Mouse (Mus musculus) layer of hippocampus, adult 8-10 months (tissue): ENCODE results near the gene AC124502.3. TPM values are rescaled to one million over a fixed set of nuclear protein-coding genes. Genes with fewer than 3 reads are reported as not detected.
"Not testable (repeated sequence)": the region's sequence is repeated elsewhere in the genome, so short reads cannot be mapped to it uniquely, and the experiment has no call there.

ENCODE experiments used
- DNase-seq, 2 experiments: peaks; one replicate each; pipeline ENCODE4 v3.0.0; 2022; ENCODE audit warnings: low spot score in 2 of 2
- total RNA-seq, 4 experiments: library from RNA; stranded (reverse); gene quantifications; 2 replicates each; pipeline ENCODE4 v1.2.4; 2022

The AC124502.3 gene
- total RNA-seq, 4 experiments from 2014 or later: 4.4 to 10.0 (median 6.3) TPM

DNA sequence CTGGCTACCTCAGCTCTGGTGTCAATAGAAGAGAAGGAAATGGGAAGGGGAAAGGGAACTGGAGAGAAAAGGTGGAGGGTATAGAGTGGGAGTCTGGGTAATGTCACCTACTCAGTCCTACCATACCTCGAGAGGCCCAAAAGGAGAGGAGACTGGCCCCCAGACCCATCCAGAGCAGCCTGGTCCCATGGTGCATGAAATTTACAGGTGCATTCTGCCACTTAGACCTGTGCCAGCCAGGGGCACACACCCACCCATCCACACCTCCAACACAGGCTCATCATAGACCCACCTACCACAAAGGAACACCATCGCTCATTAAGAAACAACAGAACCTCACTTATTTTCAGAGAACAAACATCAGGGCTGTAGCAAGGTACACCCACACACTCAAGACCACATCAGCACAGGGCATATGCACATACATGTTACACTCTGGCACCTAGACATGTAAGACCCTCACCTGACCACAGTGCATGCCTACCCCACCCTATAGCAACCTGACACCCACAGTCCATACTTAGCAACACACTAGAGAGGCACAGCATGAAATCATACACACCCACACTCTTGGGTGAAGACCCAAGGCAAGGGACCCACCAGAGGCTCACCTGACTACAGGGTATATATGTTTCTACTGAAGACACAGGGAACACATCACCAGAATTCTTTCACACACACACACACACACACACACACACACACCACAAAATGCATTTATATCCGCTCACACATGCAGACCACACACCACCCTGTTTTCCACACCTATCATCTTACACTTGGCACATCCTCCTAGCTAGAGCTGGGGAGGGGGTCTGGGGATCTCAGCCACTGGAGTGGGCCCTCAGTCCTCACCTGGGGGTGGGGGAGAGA lies 45.5 kb downstream of the AC124502.3 start:
- no peak for DNase-seq

DNA sequence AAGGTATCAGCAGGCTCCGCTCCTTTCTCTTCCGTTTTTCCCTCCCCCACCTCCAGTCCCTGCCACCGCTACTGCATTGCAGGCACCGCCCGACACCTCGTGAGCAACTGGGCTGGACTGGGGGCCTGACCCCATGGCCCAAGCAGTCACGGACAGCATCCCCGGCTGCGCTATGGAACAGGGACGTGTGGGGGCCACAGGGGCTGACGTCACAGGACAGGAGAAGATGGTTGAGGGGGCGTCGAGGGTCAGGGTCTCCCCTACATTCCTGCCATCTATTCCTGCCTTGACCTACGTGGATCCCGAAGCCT lies 46.1 kb downstream of the AC124502.3 start:
- DNase-seq: no peak

GRCm38 (mm10) chr19:5085145-5085863 lies 46.6 kb downstream of the AC124502.3 start, which contains the start of gene Tmem151a:
Gene Tmem151a, minus strand, starts transcription at chr19:5085531.
- no peak for DNase-seq

DNA sequence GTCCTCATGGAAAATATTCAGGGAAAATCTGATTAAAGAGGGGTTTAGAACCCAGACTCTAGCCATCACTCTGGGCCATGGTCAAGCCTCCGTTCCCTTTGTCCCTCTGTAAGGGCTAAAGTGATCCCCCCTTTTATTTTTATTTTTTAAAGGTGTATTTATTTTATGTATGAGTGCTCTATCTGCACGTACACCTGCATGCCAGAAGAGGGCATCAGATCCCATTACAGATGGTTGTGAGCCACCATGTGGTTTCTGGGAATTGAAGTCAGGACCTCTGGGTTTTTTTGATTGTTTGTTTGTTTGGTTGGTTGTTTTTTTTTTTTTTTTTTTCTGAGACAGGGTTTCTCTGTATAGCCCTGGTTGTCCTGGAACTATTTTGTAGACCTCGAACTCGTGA lies 47.8 kb downstream of the AC124502.3 start:
- DNase-seq: not testable (repeated sequence)

- DNase-seq: peak; percentile 96 to 99
These were observed 49.4 kb downstream of the AC124502.3 start, which contains the start of gene Yif1a for GRCm38 (mm10) chr19:5087884-5088728. Gene Yif1a, plus strand, starts transcription at chr19:5088538.

- DNase-seq: no peak
These were observed 50.6 kb downstream of the AC124502.3 start for GRCm38 (mm10) chr19:5089324-5089723.

DNA sequence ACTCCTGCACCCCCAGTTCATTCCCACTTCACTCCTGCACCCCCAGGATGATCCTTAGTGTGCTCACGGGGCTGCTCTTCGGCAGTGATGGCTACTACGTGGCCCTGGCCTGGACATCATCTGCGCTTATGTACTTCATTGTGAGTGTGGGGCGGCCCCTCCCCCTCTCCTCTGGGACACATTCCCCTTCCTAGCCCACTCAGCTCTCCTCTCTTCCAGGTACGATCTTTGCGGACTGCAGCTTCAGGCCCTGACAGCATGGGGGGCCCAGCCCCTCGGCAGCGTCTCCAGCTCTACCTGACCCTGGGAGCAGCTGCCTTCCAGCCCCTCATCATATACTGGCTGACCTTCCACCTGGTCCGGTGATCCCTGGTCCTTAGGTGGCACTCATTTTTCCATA lies 53.4 kb downstream of the AC124502.3 start:
- no peak for DNase-seq

GRCm38 (mm10) chr19:5093481-5094242 lies 55.0 kb downstream of the AC124502.3 start:
- no peak for DNase-seq

GRCm38 (mm10) chr19:5094243-5094632 lies 55.5 kb downstream of the AC124502.3 start:
- DNase-seq: peak; percentile 95 to 98

DNA sequence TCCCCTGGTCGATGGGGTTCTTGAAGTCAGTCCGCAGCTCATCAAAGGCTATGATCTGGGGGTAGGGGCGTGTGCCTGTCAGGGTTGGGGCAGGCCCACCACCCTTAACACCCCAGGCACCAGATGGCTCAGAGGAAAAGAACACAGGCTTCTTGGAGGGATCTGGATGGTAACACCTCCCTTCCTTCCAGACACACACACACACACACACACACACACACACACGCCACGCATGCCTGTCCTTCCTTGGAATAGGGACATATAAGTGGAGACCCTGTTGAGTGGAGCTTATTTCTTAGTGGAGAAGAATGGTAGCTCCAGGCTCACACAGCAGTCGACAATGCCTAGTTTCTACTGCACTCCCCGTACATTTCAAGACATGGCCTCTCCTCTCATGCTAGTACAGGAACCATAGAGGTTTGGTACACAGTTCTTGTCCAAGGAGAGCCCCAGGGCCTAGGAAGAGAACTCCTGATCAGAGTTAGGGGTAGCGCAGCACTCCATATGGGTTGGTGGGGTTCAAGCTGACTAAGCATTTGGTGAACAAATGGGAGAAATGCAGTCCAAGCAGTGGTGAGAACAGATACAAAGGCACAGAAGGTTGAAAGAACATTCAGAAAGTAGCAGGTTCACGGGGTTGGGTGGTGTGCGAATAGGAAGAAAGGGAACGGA lies 56.2 kb downstream of the AC124502.3 start:
- no peak for DNase-seq

GRCm38 (mm10) chr19:5095887-5096474 lies 57.3 kb downstream of the AC124502.3 start:
- peak in 1 of 2 experiments; percentile 73 for DNase-seq

DNA sequence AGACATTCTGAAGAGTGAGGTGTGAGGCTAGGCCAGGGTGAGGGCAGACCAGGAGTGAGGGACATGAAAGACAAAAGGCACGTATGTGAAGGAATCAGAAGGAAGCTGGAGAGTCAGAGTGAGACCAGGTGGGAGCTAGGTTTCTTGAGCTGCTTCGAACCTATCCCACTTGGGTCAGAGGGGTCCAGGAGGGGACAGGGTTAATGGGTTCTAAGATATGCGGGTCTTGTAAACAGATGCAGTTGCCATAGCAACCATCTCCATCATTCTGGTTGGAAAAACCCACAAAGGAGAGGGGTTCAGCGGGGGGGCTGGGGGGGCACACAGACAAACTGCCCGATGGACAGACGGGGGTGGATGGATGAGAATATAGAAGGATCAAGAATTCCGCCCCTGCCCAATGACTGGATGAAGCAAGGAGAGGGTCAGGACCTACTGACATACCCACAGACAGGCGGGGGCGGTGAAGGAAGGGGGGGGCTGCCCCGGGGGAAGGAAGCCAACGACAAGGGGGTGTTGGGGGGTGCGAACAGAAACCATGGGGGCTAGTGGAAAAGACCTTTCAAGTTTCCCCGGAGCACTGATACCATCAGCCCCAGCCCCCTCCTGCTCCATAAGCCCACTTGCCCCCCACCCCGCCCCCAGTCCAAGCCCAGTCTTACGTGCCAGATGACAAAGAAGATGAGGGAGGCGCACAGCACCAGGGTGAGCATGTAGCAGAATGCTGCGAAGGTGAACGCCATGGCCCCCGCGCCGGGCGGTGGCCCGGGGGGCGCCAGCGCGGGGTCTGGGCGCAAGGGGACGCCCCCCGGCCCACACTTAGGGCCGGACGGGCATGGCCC lies 59.1 kb downstream of the AC124502.3 start:
- DNase-seq: no peak

DNA sequence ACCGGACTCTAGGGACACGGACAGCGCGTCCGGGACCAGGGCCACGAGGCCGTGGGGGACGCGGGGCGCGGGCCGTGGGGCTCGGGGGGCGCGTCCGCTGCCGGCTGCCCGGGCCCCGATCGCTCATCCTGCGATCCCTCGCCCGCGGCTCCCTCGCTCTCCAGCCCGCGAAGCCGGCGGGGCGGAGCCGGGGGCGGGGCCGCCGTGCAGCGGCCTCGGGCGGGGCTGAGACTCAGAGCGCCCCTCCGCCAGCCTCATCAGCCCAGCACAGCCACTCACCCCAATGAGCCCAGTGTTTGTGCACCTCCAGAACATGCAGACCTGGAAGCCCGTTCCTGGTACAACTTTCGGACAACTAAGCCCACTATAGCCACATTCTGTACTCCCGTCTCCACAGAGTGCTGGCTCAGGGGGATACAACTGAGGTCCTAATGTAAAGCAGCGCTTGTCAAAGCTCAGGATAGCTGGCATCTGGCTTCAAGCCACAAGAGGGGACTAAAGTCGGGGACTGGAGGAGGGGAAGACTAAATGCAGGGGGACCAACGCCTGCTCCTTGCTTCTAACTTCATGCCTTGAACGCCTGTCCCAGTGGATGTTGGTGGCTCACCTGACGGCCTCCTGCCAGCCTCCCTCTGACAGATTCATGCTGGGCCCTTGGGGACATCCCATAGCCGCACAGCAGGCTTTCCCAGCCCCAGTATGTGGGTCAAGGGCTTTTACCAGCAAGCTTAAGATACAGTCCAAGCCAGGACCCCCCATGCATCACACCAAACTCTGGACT lies 59.9 kb downstream of the AC124502.3 start, which contains the start of gene Cnih2:
TSS of gene Cnih2 (minus strand) at position 159 of the 781 bp plus-strand sequence.
- peak in 1 of 2 experiments; percentile 75 for DNase-seq

Other genes with a start within 250 kb of the AC124502.3 start
- gene Rbm4, start 245.0 kb upstream of the AC124502.3 start, total RNA-seq: 10 to 100 TPM; 79.4 to 87.1 (median 84.8) TPM
- 10 to 100 TPM; 22.5 to 29.2 (median 26.0) TPM for gene Gm21992, start 227.3 kb upstream of the AC124502.3 start, total RNA-seq
- gene Rbm14, start 227.3 kb upstream of the AC124502.3 start, total RNA-seq: 10 to 100 TPM; 45.5 to 60.9 (median 54.8) TPM
- gene Ccs, start 199.6 kb upstream of the AC124502.3 start, total RNA-seq: 10 to 100 TPM; 30.9 to 44.4 (median 38.5) TPM
- 1 to 10 TPM; 2.1 to 2.8 (median 2.4) TPM for gene Ccdc87, start 199.5 kb upstream of the AC124502.3 start, total RNA-seq
- 100 to 1,000 TPM; 110 to 126 (median 119) TPM for gene Ctsf, start 183.8 kb upstream of the AC124502.3 start, total RNA-seq
- 1 to 10 TPM in 3 of 4 experiments, under 1 TPM in 1; 0.74 to 1.4 (median 1.1) TPM for gene Actn3, start 161.0 kb upstream of the AC124502.3 start, total RNA-seq
- gene Zdhhc24, start 160.2 kb upstream of the AC124502.3 start, total RNA-seq: 10 to 100 TPM; 25.1 to 32.1 (median 25.6) TPM
- gene Bbs1, start 132.3 kb upstream of the AC124502.3 start, total RNA-seq: 10 to 100 TPM; 32.7 to 45.2 (median 39.3) TPM
- 10 to 100 TPM; 38.9 to 41.3 (median 39.7) TPM for gene Dpp3, start 110.6 kb upstream of the AC124502.3 start, total RNA-seq
- 10 to 100 TPM; 25.5 to 31.6 (median 28.9) TPM for gene Peli3, start 95.8 kb upstream of the AC124502.3 start, total RNA-seq
- gene Mrpl11, start 76.7 kb upstream of the AC124502.3 start, total RNA-seq: 10 to 100 TPM; 51.9 to 62.5 (median 56.4) TPM
- 10 to 100 TPM in 2 of 4 experiments, 1 to 10 TPM in 2; 4.0 to 10.8 (median 8.3) TPM for gene Npas4, start 48.6 kb upstream of the AC124502.3 start, total RNA-seq
- gene Slc29a2, start 15.0 kb upstream of the AC124502.3 start, total RNA-seq: 10 to 100 TPM; 12.3 to 19.8 (median 16.3) TPM
- gene B4gat1, start 65 bp upstream of the AC124502.3 start, total RNA-seq: 100 to 1,000 TPM; 107 to 119 (median 111) TPM
- 10 to 100 TPM; 18.3 to 24.6 (median 20.6) TPM for gene Brms1, start 2.5 kb downstream of the AC124502.3 start, total RNA-seq
- gene Rin1, start 11.6 kb downstream of the AC124502.3 start, total RNA-seq: 100 to 1,000 TPM in 1 of 4 experiments, 10 to 100 TPM in 3; 89.3 to 115 (median 96.8) TPM
- gene Cd248, start 29.2 kb downstream of the AC124502.3 start, total RNA-seq: 1 to 10 TPM; 3.7 to 5.6 (median 4.4) TPM
- 100 to 1,000 TPM; 104 to 117 (median 106) TPM for gene Tmem151a, start 46.6 kb downstream of the AC124502.3 start, total RNA-seq
- gene Yif1a, start 49.6 kb downstream of the AC124502.3 start, total RNA-seq: 10 to 100 TPM; 21.4 to 29.8 (median 25.9) TPM
- 100 to 1,000 TPM; 417 to 436 (median 422) TPM for gene Cnih2, start 59.6 kb downstream of the AC124502.3 start, total RNA-seq
- 100 to 1,000 TPM; 154 to 165 (median 160) TPM for gene Rab1b, start 68.2 kb downstream of the AC124502.3 start, total RNA-seq
- 100 to 1,000 TPM; 215 to 240 (median 227) TPM for gene Klc2, start 79.7 kb downstream of the AC124502.3 start, total RNA-seq
- gene Pacs1, start 234.2 kb downstream of the AC124502.3 start, total RNA-seq: 10 to 100 TPM; 50.9 to 59.4 (median 55.3) TPM